Mouse (Mus musculus): ENCODE data around the gene Cd44. TPM values are rescaled to one million over a fixed set of nuclear protein-coding genes. Genes with fewer than 3 reads are reported as not detected.

Cd44 gene
- polyA plus RNA-seq, 1 experiment from 2014 or later = 13.4 TPM

DNA sequence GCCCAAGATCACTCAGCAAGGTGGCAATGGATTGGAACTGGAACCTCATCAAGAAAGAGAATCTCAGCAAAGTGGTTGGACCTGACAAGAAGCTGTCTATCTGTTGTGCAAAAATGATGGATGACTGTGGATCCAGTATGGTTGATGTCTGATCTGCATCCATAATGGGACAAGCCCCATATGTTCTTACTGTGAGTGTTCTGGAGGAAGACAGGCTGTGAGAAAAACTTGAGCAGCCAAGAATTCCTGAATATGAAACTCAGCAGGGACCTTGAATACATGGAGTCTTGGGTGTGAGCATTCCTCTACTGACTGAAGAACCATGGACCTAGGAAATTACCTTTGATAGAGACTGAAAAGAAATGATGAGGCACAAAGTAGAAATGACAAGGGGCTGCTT is 32.3 kb upstream of the Cd44 start:
- H3K4me1 ChIP-seq = peaks cover 6% of the 10 kb centered on the region
- no peaks in the 10 kb centered on the region for H3K27me3 ChIP-seq (ENCODE audit: insufficient read depth, poor library complexity, severe bottlenecking)
- H3K9me3 ChIP-seq = no peaks in the 10 kb centered on the region
- H3K4me3 ChIP-seq = no peak overlapping the region
- H3K27ac ChIP-seq = no peak overlapping the region
- no peak for DNase-seq (ENCODE audit: low spot score)
- no peaks in the 10 kb centered on the region for H3K36me3 ChIP-seq

GRCm38 (mm10) chr2:102933142-102933541 is 31.7 kb upstream of the Cd44 start:
- DNase-seq (ENCODE audit: low spot score) = no peak
- Histone ChIP-seq H3K4me1 (peaks cover 6% of the 10 kb centered on the region), H3K27ac (no peak overlapping the region), H3K9me3 (no peaks in the 10 kb centered on the region), H3K36me3 (no peaks in the 10 kb centered on the region), H3K4me3 (no peak overlapping the region), H3K27me3 (ENCODE audit: insufficient read depth, poor library complexity, severe bottlenecking) (no peaks in the 10 kb centered on the region)
- WGBS = 76% methylated on average over 4 of the region's 4 CpGs

GRCm38 (mm10) chr2:102932667-102933066 is 31.2 kb upstream of the Cd44 start:
- Histone ChIP-seq H3K4me3 (no peak overlapping the region), H3K27me3 (ENCODE audit: insufficient read depth, poor library complexity, severe bottlenecking) (no peaks in the 10 kb centered on the region), H3K4me1 (peaks cover 6% of the 10 kb centered on the region), H3K27ac (no peak overlapping the region), H3K9me3 (no peaks in the 10 kb centered on the region), H3K36me3 (no peaks in the 10 kb centered on the region)
- WGBS = 66% methylated on average over 1 of the region's 1 CpGs
- DNase-seq (ENCODE audit: low spot score) = no peak

GRCm38 (mm10) chr2:102928211-102928610 is 26.7 kb upstream of the Cd44 start:
- Histone ChIP-seq H3K36me3 (no peaks in the 10 kb centered on the region), H3K4me1 (no peaks in the 10 kb centered on the region), H3K27ac (no peak overlapping the region)

GRCm38 (mm10) chr2:102924480-102924879 is 23.0 kb upstream of the Cd44 start:
- 81% methylated on average over 1 of the region's 1 CpGs for WGBS
- Histone ChIP-seq H3K36me3 (no peaks in the 10 kb centered on the region), H3K4me3 (no peak overlapping the region), H3K4me1 (no peaks in the 10 kb centered on the region), H3K9me3 (no peaks in the 10 kb centered on the region), H3K27ac (no peak overlapping the region), H3K27me3 (ENCODE audit: insufficient read depth, poor library complexity, severe bottlenecking) (no peaks in the 10 kb centered on the region)
- no peak for DNase-seq (ENCODE audit: low spot score)

More at GRCm38 (mm10) chr2:102928211-102928610, 26.7 kb upstream of the Cd44 start:
- DNase-seq (ENCODE audit: low spot score) = no peak
- no peak overlapping the region for H3K4me3 ChIP-seq
- no peaks in the 10 kb centered on the region for H3K9me3 ChIP-seq
- no peaks in the 10 kb centered on the region for H3K27me3 ChIP-seq (ENCODE audit: insufficient read depth, poor library complexity, severe bottlenecking)

DNA sequence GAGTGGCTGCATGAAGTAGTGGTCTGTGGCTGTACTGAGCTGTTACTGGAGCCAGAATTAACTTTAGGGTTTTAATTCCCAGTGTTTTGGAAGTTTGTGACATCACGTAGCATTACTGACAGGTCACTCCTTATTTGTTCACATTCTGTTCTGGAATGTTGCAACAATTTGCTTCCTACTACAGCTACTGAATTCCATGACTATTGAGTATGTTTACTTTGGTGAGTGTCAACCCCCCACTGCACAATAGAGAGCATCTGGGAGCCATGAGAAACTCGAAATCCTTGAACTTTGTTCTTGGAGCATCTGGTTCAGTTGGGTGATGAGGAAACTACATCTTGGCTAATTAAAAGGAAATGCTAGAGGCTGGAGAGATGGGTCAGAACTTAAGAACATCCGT is 22.2 kb upstream of the Cd44 start:
- DNase-seq (ENCODE audit: low spot score) = no peak
- Histone ChIP-seq H3K27ac (no peak overlapping the region), H3K27me3 (ENCODE audit: insufficient read depth, poor library complexity, severe bottlenecking) (no peaks in the 10 kb centered on the region), H3K4me3 (no peak overlapping the region), H3K9me3 (no peaks in the 10 kb centered on the region), H3K4me1 (no peaks in the 10 kb centered on the region), H3K36me3 (no peaks in the 10 kb centered on the region)
- whole genome bisulfite sequencing = 71% methylated on average over 3 of the region's 3 CpGs

GRCm38 (mm10) chr2:102922066-102922465 is 20.6 kb upstream of the Cd44 start:
- DNase-seq (ENCODE audit: low spot score) = no peak
- 88% methylated on average over 3 of the region's 3 CpGs for WGBS

DNA sequence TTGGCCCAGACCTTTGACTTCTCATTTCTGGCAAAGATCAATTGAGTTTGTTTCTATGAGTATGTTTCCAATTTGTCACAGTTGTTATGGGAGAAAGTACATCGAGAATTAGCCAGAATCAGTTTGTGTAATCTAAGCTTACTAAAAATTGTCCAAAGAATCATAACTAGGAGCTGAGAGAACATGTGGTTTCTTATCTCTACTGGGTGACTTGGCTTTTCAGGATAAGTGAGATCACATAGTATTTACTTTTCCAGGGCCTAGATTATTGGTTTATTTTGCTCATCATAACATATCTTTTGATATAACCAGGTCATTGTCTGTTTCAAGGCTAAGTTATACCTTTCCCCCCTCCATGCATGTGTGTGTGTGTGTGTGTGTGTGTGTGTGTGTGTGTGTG is 16.8 kb upstream of the Cd44 start:
- Histone ChIP-seq H3K36me3 (no peaks in the 10 kb centered on the region), H3K4me1 (peaks cover 8% of the 10 kb centered on the region), H3K9me3 (no peaks in the 10 kb centered on the region), H3K27ac (no peak overlapping the region), H3K27me3 (ENCODE audit: insufficient read depth, poor library complexity, severe bottlenecking) (no peaks in the 10 kb centered on the region), H3K4me3 (no peak overlapping the region)
- DNase-seq (ENCODE audit: low spot score) = no peak
- 91% methylated on average over 1 of the region's 1 CpGs for WGBS

More at GRCm38 (mm10) chr2:102922066-102922465, 20.6 kb upstream of the Cd44 start:
- Histone ChIP-seq H3K27ac (no peak overlapping the region), H3K4me1 (no peaks in the 10 kb centered on the region), H3K27me3 (ENCODE audit: insufficient read depth, poor library complexity, severe bottlenecking) (no peaks in the 10 kb centered on the region), H3K9me3 (no peaks in the 10 kb centered on the region), H3K36me3 (no peaks in the 10 kb centered on the region), H3K4me3 (no peak overlapping the region)

DNA sequence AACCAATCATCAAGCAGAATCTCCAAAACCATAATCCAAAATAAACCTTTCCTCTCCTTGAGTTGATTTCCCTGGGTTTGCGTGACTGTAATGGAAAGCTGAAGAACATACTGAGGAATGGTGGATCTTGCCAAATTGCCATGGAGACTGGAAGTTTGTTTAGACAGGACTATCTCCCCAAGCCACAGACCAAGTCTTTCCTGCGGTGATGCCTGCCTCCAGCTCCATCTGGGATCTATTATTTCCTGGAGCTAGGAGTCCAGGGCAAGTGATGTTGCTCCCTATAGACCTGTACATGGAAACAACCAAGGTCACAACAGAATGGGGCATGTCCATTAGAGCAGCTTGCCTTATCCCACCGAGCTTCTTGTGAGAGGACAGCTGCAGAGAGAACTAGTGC is 15.1 kb upstream of the Cd44 start:
- WGBS = 58% methylated on average over 3 of the region's 3 CpGs

GRCm38 (mm10) chr2:102914675-102915074 is 13.2 kb upstream of the Cd44 start:
- WGBS = 69% methylated on average over 5 of the region's 5 CpGs
- no peaks in the 10 kb centered on the region for H3K27me3 ChIP-seq (ENCODE audit: insufficient read depth, poor library complexity, severe bottlenecking)
- H3K9me3 ChIP-seq = no peaks in the 10 kb centered on the region
- DNase-seq (ENCODE audit: low spot score) = no peak
- H3K4me3 ChIP-seq = no peak overlapping the region
- no peak overlapping the region for H3K27ac ChIP-seq
- peaks cover 8% of the 10 kb centered on the region for H3K4me1 ChIP-seq
- no peaks in the 10 kb centered on the region for H3K36me3 ChIP-seq

More for the DNA sequence above, 15.1 kb upstream of the Cd44 start:
- no peak overlapping the region for H3K27ac ChIP-seq
- H3K4me3 ChIP-seq = no peak overlapping the region
- no peaks in the 10 kb centered on the region for H3K27me3 ChIP-seq (ENCODE audit: insufficient read depth, poor library complexity, severe bottlenecking)
- H3K36me3 ChIP-seq = no peaks in the 10 kb centered on the region
- peaks cover 8% of the 10 kb centered on the region for H3K4me1 ChIP-seq
- no peaks in the 10 kb centered on the region for H3K9me3 ChIP-seq
- DNase-seq (ENCODE audit: low spot score) = no peak

DNA sequence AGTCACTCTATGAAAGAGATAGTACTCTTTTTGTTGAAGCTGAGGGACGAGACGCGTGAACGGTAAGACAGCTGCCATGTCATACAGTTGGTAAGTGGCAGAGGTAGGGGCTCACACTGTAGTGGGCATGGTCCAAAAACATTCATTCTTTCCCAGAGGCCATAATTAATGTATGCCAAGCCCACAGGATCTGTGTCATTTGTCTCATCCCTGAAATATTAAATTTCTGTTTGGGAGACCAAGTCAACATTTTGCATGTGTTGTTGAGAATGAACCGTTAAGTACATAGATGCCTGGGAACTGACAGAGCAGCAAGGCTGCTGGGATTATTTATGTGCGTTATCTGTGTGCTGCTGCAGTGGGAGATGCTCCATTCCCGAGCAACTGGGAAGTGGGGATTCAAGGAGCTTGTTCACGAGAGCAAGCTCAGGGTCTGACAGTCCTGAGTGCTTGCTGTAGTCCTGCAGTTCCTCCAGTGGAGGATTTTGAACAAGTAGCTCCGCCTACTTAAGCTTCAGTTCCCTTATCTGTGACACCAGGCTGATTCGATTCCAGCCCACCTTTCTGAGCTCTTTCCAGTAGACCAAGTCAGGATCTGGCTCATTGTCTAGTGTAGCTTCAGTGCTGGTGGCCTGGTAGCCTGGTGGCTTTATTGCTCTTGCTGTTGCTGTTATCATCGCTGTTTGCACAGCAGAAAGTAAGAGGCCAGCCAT is 12.5 kb upstream of the Cd44 start:
- no peak for DNase-seq (ENCODE audit: low spot score)

GRCm38 (mm10) chr2:102912951-102913350 is 11.5 kb upstream of the Cd44 start:
- Histone ChIP-seq H3K27ac (no peak overlapping the region), H3K9me3 (no peaks in the 10 kb centered on the region), H3K36me3 (no peaks in the 10 kb centered on the region), H3K27me3 (ENCODE audit: insufficient read depth, poor library complexity, severe bottlenecking) (no peaks in the 10 kb centered on the region), H3K4me1 (peaks cover 8% of the 10 kb centered on the region), H3K4me3 (no peak overlapping the region)
- no peak for DNase-seq (ENCODE audit: low spot score)
- 59% methylated on average over 2 of the region's 2 CpGs for WGBS

More for the DNA sequence above, 12.5 kb upstream of the Cd44 start:
- Histone ChIP-seq H3K27me3 (ENCODE audit: insufficient read depth, poor library complexity, severe bottlenecking) (no peaks in the 10 kb centered on the region), H3K9me3 (no peaks in the 10 kb centered on the region), H3K4me3 (no peak overlapping the region), H3K4me1 (peaks cover 8% of the 10 kb centered on the region), H3K27ac (no peak overlapping the region), H3K36me3 (no peaks in the 10 kb centered on the region)
- WGBS = 64% methylated on average over 11 of the region's 11 CpGs

DNA sequence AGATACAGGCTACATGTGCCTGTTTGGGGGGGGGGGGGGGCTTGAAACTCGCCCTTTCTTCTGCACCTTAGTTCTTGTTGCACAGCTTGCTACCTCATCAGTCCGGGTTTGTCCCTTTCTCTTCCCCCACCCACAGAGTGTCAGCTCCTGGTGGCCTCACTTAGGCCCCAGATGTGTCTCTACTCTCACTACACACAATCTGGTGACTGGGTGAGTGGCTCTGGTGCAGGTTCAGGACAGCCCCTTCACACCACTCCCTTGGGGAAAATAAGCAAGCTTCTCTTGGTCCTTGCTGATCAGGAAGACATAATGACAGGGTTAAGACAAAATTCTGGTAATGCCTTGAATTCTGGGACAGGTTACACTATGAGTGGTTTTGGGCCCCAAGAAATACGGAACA is 11.0 kb upstream of the Cd44 start:
- Histone ChIP-seq H3K9me3 (no peaks in the 10 kb centered on the region), H3K36me3 (no peaks in the 10 kb centered on the region), H3K27ac (no peak overlapping the region), H3K4me1 (peaks cover 8% of the 10 kb centered on the region), H3K27me3 (ENCODE audit: insufficient read depth, poor library complexity, severe bottlenecking) (no peaks in the 10 kb centered on the region), H3K4me3 (no peak overlapping the region)
- DNase-seq (ENCODE audit: low spot score) = no peak
- WGBS = 68% methylated on average over 3 of the region's 3 CpGs

DNA sequence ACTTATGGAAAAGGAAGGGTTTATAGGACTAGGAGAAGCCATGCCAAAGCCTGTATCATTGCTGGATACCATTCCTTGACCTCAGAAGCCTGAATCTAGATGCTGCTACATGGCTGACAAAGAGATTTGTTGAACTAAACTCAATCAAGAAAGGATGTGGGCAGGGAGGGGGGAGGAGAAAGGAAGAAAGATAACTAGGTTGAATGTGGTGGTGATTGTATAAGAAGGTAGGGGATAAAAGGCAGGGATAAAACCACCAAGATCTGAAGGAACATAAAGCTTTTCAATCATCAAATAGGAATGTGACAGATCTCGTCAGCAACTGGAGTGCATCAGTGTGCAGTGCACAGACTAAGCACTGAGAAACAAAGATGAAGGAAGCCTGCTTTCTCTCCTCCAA is 7.9 kb upstream of the Cd44 start:
- Histone ChIP-seq H3K36me3 (no peaks in the 10 kb centered on the region), H3K27ac (no peak overlapping the region), H3K27me3 (ENCODE audit: insufficient read depth, poor library complexity, severe bottlenecking) (no peaks in the 10 kb centered on the region), H3K9me3 (no peaks in the 10 kb centered on the region), H3K4me3 (no peak overlapping the region), H3K4me1 (peaks cover 15% of the 10 kb centered on the region)
- WGBS = 68% methylated on average over 1 of the region's 1 CpGs
- no peak for DNase-seq (ENCODE audit: low spot score)
